Mouse (Mus musculus) lung, postnatal 0 days (tissue): ENCODE results near the gene Banf2. TPM values are rescaled to one million over a fixed set of nuclear protein-coding genes. Genes with fewer than 3 reads are reported as not detected.

Experiments used
- ATAC-seq: fragments of 200-750 bp; cut with Nextera tagmentation; 2 replicates; pipeline ENCODE4 v1.8.0; 2017; ENCODE audit warnings: moderate library complexity
- DNase-seq: peaks from one replicate; pipeline ENCODE4 v3.0.0-alpha.2; 2016; ENCODE audit warnings: low spot score
- H3K27ac ChIP-seq: fragments of 300-500 bp; sonication (generic); 2 replicates; pipeline ENCODE4 v1.5.1; 2014; ENCODE audit warnings: antibody characterized with exemption, mild to moderate bottlenecking, low read length, mixed read lengths
- H3K27me3 ChIP-seq: fragments of 300-500 bp; sonication (generic); replicated peaks from 2 replicates; pipeline ENCODE4 v1.6.1; 2014; ENCODE audit warnings: low read length, mixed read lengths; ENCODE audit not compliant: insufficient read depth
- H3K36me3 ChIP-seq: fragments of 300-500 bp; sonication (generic); 2 replicates; pipeline ENCODE4 v1.6.1; 2014; ENCODE audit warnings: low read length, mixed read lengths; ENCODE audit not compliant: insufficient read depth
- H3K4me1 ChIP-seq: fragments of 300-500 bp; sonication (generic); 2 replicates; pipeline ENCODE4 v1.6.1; 2014; ENCODE audit warnings: antibody characterized with exemption, low read depth, low read length, mixed read lengths; ENCODE audit not compliant: insufficient read depth
- H3K4me2 ChIP-seq: fragments of 300-500 bp; sonication (generic); replicated peaks from 2 replicates; pipeline ENCODE4 v1.6.1; 2014; ENCODE audit warnings: low read depth, mild to moderate bottlenecking, low read length, moderate library complexity, mixed read lengths
- H3K4me3 ChIP-seq: fragments of 300-500 bp; sonication (generic); 2 replicates; pipeline ENCODE4 v1.5.1; 2014; ENCODE audit warnings: low read depth, low read length
- H3K9ac ChIP-seq: fragments of 300-500 bp; sonication (generic); replicated peaks from 2 replicates; pipeline ENCODE4 v1.6.1; 2014; ENCODE audit warnings: low read depth, mild to moderate bottlenecking
- H3K9me3 ChIP-seq: fragments of 300-500 bp; sonication (generic); 2 replicates; pipeline ENCODE4 v1.6.1; 2016; ENCODE audit warnings: low read length, mixed read lengths
- CTCF ChIP-seq: IDR thresholded peaks from 2 replicates; pipeline ENCODE4 v1.5.1; 2016; ENCODE audit warnings: antibody characterized with exemption, mild to moderate bottlenecking
- EP300 ChIP-seq: IDR thresholded peaks from 2 replicates; pipeline ENCODE4 v1.6.1; 2016; ENCODE audit warnings: antibody characterized with exemption, mild to moderate bottlenecking, control low read depth
- WGBS: fragments of 180-500 bp; shearing (Covaris S2); extraction: QIAGEN DNeasy Blood & Tissue Kit; methylation state at CpG from one replicate; pipeline ENCODE4 v1.1.7; 2014; 5-methylcytosine and 5-hydroxymethylcytosine counted together
- polyA plus RNA-seq: library from polyadenylated mRNA; unstranded; fragments of >200 nt; fragmentation: Nextera tagmentation; extraction: Ambion mirVana; gene quantifications from 2 replicates; pipeline ENCODE4 v1.2.1, GENCODE M21; 2015

Banf2 gene
- polyA plus RNA-seq, 1 experiment from 2014 or later: not detected

- no peak overlapping the region for H3K9ac ChIP-seq
- H3K36me3 ChIP-seq: no peaks in the 10 kb centered on the region
- peak overlapping the region; percentile 65; the same call in 1 of the 2 replicates for H3K4me2 ChIP-seq
- WGBS: 43% methylated on average over 1 of the region's 1 CpGs
- TF ChIP-seq CTCF (no peak), EP300 (no peak)
- no peaks in the 10 kb centered on the region for H3K27me3 ChIP-seq
- ATAC-seq (no peak), DNase-seq (no peak)
- peak overlapping the region; percentile 98 for H3K27ac ChIP-seq
- peaks cover 27% of the 10 kb centered on the region; the same call in 1 of the 2 replicates for H3K4me1 ChIP-seq
- no peaks in the 10 kb centered on the region for H3K9me3 ChIP-seq
- H3K4me3 ChIP-seq: no peak overlapping the region
Observed at GRCm38 (mm10) chr2:144009081-144009480, 23.8 kb upstream of the Banf2 start.

- ATAC-seq (peak; percentile 0; the same call in 1 of the 2 replicates), DNase-seq (peak; percentile 82)
- Histone ChIP-seq H3K4me3 (peak overlapping the region; percentile 96), H3K27ac (peak overlapping the region; percentile 98), H3K4me1 (peaks cover 20% of the 10 kb centered on the region; the same call in 1 of the 2 replicates), H3K4me2 (peak overlapping the region; percentile 65), H3K9me3 (no peaks in the 10 kb centered on the region), H3K9ac (peak overlapping the region; percentile 84), H3K36me3 (no peaks in the 10 kb centered on the region), H3K27me3 (no peaks in the 10 kb centered on the region)
- TF ChIP-seq EP300: peak; percentile 71; the same call in 1 of the 2 replicates
- TF ChIP-seq CTCF: no peak
- WGBS: under 1% methylated on average over 30 of the region's 30 CpGs
Observed at GRCm38 (mm10) chr2:144009551-144010281, 23.1 kb upstream of the Banf2 start.

GRCm38 (mm10) chr2:144010282-144011044, 22.4 kb upstream of the Banf2 start:
- Histone ChIP-seq H3K27me3 (no peaks in the 10 kb centered on the region), H3K9ac (peak overlapping the region; percentile 84), H3K4me3 (peak overlapping the region; percentile 96), H3K9me3 (no peaks in the 10 kb centered on the region), H3K36me3 (no peaks in the 10 kb centered on the region), H3K4me1 (peaks cover 13% of the 10 kb centered on the region; the same call in 1 of the 2 replicates), H3K27ac (peak overlapping the region; percentile 98), H3K4me2 (peak overlapping the region; percentile 65)
- TF ChIP-seq CTCF (peak; percentile 85), EP300 (no peak)
- ATAC-seq (peak; percentile 46), DNase-seq (peak; percentile 88)
- under 1% methylated on average over 31 of the region's 107 CpGs for WGBS

GRCm38 (mm10) chr2:144011080-144011551, 21.7 kb upstream of the Banf2 start, which contains the start of gene Rrbp1:
Gene Rrbp1 (minus strand): TSS chr2:144011263.
- no peaks in the 10 kb centered on the region for H3K27me3 ChIP-seq
- H3K4me2 ChIP-seq: peak within 1 kb of the TSS; percentile 65
- under 1% methylated on average over 28 of the region's 53 CpGs for WGBS
- H3K9me3 ChIP-seq: no peaks in the 10 kb centered on the region
- no peaks in the 10 kb centered on the region for H3K36me3 ChIP-seq
- ATAC-seq (peak; percentile 95), DNase-seq (peak; percentile 99)
- peaks cover 6% of the 10 kb centered on the region; the same call in 1 of the 2 replicates for H3K4me1 ChIP-seq
- H3K27ac ChIP-seq: peak within 1 kb of the TSS; percentile 98
- TF ChIP-seq CTCF: no peak; the same call in 1 of the 2 replicates
- TF ChIP-seq EP300: no peak
- peak within 1 kb of the TSS; percentile 96 for H3K4me3 ChIP-seq
- peak within 1 kb of the TSS; percentile 84 for H3K9ac ChIP-seq

GRCm38 (mm10) chr2:144014051-144014450, 18.8 kb upstream of the Banf2 start:
- Histone ChIP-seq H3K9me3 (no peaks in the 10 kb centered on the region), H3K36me3 (no peaks in the 10 kb centered on the region), H3K9ac (no peak overlapping the region), H3K4me1 (no peaks in the 10 kb centered on the region), H3K4me2 (no peak overlapping the region), H3K4me3 (no peak overlapping the region), H3K27ac (no peak overlapping the region), H3K27me3 (no peaks in the 10 kb centered on the region)
- ATAC-seq (no peak), DNase-seq (peak; percentile 27)
- 55% methylated on average over 11 of the region's 11 CpGs for WGBS
- TF ChIP-seq EP300: no peak
- TF ChIP-seq CTCF: no peak

GRCm38 (mm10) chr2:144014481-144014880, 18.4 kb upstream of the Banf2 start:
- no peaks in the 10 kb centered on the region for H3K36me3 ChIP-seq
- DNase-seq: no peak
- WGBS: 47% methylated on average over 5 of the region's 5 CpGs
- H3K4me1 ChIP-seq: no peaks in the 10 kb centered on the region
- H3K27me3 ChIP-seq: no peaks in the 10 kb centered on the region
- no peak for ATAC-seq
- no peak overlapping the region for H3K4me3 ChIP-seq
- H3K27ac ChIP-seq: no peak overlapping the region
- H3K9me3 ChIP-seq: no peaks in the 10 kb centered on the region
- H3K9ac ChIP-seq: no peak overlapping the region
- TF ChIP-seq CTCF (no peak), EP300 (no peak)
- no peak overlapping the region for H3K4me2 ChIP-seq
